Mouse (Mus musculus): Measurements from ENCODE around the gene Cstb. TPM values are rescaled to one million over a fixed set of nuclear protein-coding genes. Genes with fewer than 3 reads are reported as not detected.

Cstb gene
- polyA plus RNA-seq (2015; fragmentation: Nextera tagmentation; extraction: Ambion mirVana), result 85.5 and 95.3 TPM in 2 replicates

DNA sequence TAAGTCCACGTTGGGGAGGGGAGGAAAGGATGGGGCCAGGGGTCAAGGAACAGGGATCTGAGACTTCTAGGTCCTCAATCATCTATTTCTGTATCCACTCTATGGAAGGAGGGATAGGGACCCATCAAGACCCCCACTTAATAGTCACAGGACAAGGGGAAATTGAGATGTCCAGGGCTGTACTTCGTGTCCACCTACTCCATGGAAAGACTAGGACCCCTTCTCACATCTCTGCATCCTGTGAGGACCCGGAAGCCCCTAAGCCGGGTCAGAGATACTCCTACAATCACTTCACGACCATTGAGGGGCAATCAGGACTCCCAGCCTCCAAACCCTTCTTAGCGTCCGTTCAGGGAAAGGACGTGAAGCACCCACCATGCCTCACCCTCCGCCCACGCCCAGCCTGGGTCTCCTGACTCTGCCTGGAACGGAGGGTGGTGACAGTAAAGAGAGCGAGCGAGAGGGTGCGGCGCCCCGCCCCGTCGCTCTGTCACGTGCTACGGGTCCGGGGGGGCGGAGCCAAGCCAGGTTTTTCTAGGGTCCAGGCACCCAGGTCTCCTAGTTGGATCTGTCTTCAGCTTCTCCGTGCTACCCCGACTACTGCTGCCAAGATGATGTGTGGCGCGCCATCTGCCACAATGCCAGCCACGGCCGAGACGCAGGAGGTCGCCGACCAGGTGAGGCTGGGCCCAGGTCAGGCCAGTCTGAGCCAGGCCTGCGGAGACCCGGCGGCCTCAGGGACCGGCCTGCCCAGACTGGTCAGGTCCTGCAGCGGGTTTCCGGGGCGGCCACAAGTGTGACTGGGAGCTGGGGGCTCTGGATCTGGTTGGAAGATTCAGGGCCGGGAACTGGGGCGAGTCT, at the start of gene Cstb:
TSS of gene Cstb (plus strand) at position 489 of the 861 bp plus-strand sequence.
- peak within 1 kb of the TSS; percentile 92 for H3K4me2 ChIP-seq
- H3K27ac ChIP-seq (replicated peaks), result peak within 1 kb of the TSS; percentile 77
- H3K4me3 ChIP-seq (replicated peaks), result peak within 1 kb of the TSS; percentile 73
- no peaks in the 10 kb centered on the region for H3K27me3 ChIP-seq
- ATAC-seq (ENCODE audit: insufficient read depth), result peak; percentile 82
- no peaks in the 10 kb centered on the region for H3K9me3 ChIP-seq (replicated peaks)
- WGBS (ENCODE audit: insufficient replicate concordance), result 2% methylated on average over 40 of the region's 40 CpGs
- H3K4me1 ChIP-seq (replicated peaks), result peaks cover 29% of the 10 kb centered on the region
- H3K9ac ChIP-seq, result peak within 1 kb of the TSS; percentile 74
- 0 out of 2 replicates have a peak, but pooled peaks cover 7% of the 10 kb centered on the region for H3K36me3 ChIP-seq (replicated peaks)

- no peak for ATAC-seq (ENCODE audit: insufficient read depth)
- H3K4me1 ChIP-seq (replicated peaks), result peaks cover 1% of the 10 kb centered on the region; the same call in 1 of the 2 replicates
- H3K27ac ChIP-seq (replicated peaks), result no peak overlapping the region
- no peak overlapping the region for H3K4me3 ChIP-seq (replicated peaks)
- no peak overlapping the region for H3K9ac ChIP-seq
- WGBS (ENCODE audit: insufficient replicate concordance), result 82% methylated on average over 7 of the region's 7 CpGs
- no peak overlapping the region for H3K4me2 ChIP-seq
- H3K9me3 ChIP-seq (replicated peaks), result no peaks in the 10 kb centered on the region
- H3K36me3 ChIP-seq (replicated peaks), result no peaks in the 10 kb centered on the region
- H3K27me3 ChIP-seq, result peaks cover 11% of the 10 kb centered on the region; the same call in 1 of the 2 replicates
These were observed 47.0 kb upstream of the Cstb start for GRCm38 (mm10) chr10:78378516-78378915.

GRCm38 (mm10) chr10:78383567-78383966, 41.9 kb upstream of the Cstb start:
- Histone ChIP-seq H3K9ac (no peak overlapping the region), H3K4me1 (replicated peaks) (no peaks in the 10 kb centered on the region), H3K9me3 (replicated peaks) (no peaks in the 10 kb centered on the region), H3K4me2 (no peak overlapping the region), H3K27me3 (peaks cover 19% of the 10 kb centered on the region), H3K36me3 (replicated peaks) (no peaks in the 10 kb centered on the region), H3K27ac (replicated peaks) (no peak overlapping the region), H3K4me3 (replicated peaks) (no peak overlapping the region)
- no peak for ATAC-seq (ENCODE audit: insufficient read depth)
- WGBS (ENCODE audit: insufficient replicate concordance), result 51% methylated on average over 3 of the region's 3 CpGs

DNA sequence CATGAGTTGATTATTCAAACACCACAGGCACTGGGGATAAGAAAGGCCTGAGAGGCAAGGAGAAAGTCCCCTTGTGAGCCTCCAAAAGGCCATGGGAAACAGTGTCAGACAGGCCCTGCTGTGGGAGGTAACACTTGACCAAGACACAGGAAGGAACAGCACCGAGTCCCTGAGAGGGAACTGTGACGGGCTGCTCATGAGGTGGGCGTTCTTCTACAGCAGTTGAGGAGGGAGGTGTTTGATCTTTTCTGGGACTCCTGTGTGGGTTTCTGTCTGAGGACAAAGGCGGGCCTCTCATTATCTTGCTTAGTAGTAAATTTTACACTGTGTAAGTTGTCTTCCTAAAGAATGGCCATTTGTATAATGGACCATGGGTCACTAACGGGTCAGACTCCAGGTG, 39.9 kb upstream of the Cstb start:
- 58% methylated on average over 5 of the region's 5 CpGs for WGBS (ENCODE audit: insufficient replicate concordance)
- no peak overlapping the region for H3K9ac ChIP-seq
- no peaks in the 10 kb centered on the region for H3K4me1 ChIP-seq (replicated peaks)
- H3K27ac ChIP-seq (replicated peaks), result no peak overlapping the region
- no peak for ATAC-seq (ENCODE audit: insufficient read depth)
- no peak overlapping the region for H3K4me3 ChIP-seq (replicated peaks)
- no peaks in the 10 kb centered on the region for H3K36me3 ChIP-seq (replicated peaks)
- H3K27me3 ChIP-seq, result peaks cover 39% of the 10 kb centered on the region
- no peak overlapping the region for H3K4me2 ChIP-seq
- H3K9me3 ChIP-seq (replicated peaks), result no peaks in the 10 kb centered on the region

- no peaks in the 10 kb centered on the region for H3K9me3 ChIP-seq (replicated peaks)
- peaks cover 51% of the 10 kb centered on the region for H3K27me3 ChIP-seq
- no peak overlapping the region for H3K4me3 ChIP-seq (replicated peaks)
These were observed 37.1 kb upstream of the Cstb start for GRCm38 (mm10) chr10:78388216-78388980.

DNA sequence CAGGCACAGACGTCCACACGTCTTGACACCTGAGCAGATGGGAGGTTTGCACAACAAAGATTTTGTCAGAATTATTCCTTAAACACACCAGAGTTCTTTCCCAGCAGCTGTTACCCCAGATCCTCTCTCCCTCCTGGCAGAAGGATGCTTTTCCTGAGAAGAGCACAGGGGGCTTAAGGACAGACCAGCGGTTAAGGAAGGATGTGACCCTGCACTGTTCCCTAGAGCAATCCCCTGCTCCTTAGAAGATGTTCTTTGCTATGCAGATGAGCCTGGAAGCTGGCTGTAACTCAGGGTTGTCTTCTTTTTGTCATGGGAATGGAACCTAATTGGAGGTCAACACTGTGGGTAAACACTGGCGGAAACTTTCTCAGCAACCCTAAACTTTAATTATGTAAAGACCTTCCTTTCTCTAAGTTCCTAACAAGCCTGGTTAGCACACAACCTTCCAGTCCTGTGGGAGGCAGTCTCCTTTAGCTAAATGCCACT, 34.4 kb upstream of the Cstb start:
- WGBS (ENCODE audit: insufficient replicate concordance), result 27% methylated on average over 4 of the region's 4 CpGs

More at GRCm38 (mm10) chr10:78388216-78388980, 37.1 kb upstream of the Cstb start:
- H3K27ac ChIP-seq (replicated peaks), result no peak overlapping the region
- no peak overlapping the region for H3K9ac ChIP-seq
- WGBS (ENCODE audit: insufficient replicate concordance), result 60% methylated on average over 20 of the region's 20 CpGs
- H3K36me3 ChIP-seq (replicated peaks), result no peaks in the 10 kb centered on the region
- no peak for ATAC-seq (ENCODE audit: insufficient read depth)
- H3K4me2 ChIP-seq, result no peak overlapping the region
- peaks cover 7% of the 10 kb centered on the region; the same call in 1 of the 2 replicates for H3K4me1 ChIP-seq (replicated peaks)

GRCm38 (mm10) chr10:78392072-78392471, 33.4 kb upstream of the Cstb start:
- H3K9ac ChIP-seq, result no peak overlapping the region
- no peaks in the 10 kb centered on the region for H3K36me3 ChIP-seq (replicated peaks)
- H3K27me3 ChIP-seq, result peaks cover 55% of the 10 kb centered on the region
- H3K9me3 ChIP-seq (replicated peaks), result no peaks in the 10 kb centered on the region
- 2% methylated on average over 18 of the region's 18 CpGs for WGBS (ENCODE audit: insufficient replicate concordance)
- H3K27ac ChIP-seq (replicated peaks), result no peak overlapping the region
- peak; percentile 25; the same call in 1 of the 2 replicates for ATAC-seq (ENCODE audit: insufficient read depth)
- H3K4me2 ChIP-seq, result peak overlapping the region; percentile 25; the same call in 1 of the 2 replicates
- peaks cover 7% of the 10 kb centered on the region; the same call in 1 of the 2 replicates for H3K4me1 ChIP-seq (replicated peaks)
- H3K4me3 ChIP-seq (replicated peaks), result no peak overlapping the region

More for the DNA sequence above, 34.4 kb upstream of the Cstb start:
- peaks cover 7% of the 10 kb centered on the region; the same call in 1 of the 2 replicates for H3K4me1 ChIP-seq (replicated peaks)
- no peak overlapping the region for H3K4me2 ChIP-seq
- ATAC-seq (ENCODE audit: insufficient read depth), result no peak
- no peak overlapping the region for H3K27ac ChIP-seq (replicated peaks)
- no peak overlapping the region for H3K4me3 ChIP-seq (replicated peaks)
- no peak overlapping the region for H3K9ac ChIP-seq
- H3K27me3 ChIP-seq, result peaks cover 50% of the 10 kb centered on the region
- H3K36me3 ChIP-seq (replicated peaks), result no peaks in the 10 kb centered on the region
- no peaks in the 10 kb centered on the region for H3K9me3 ChIP-seq (replicated peaks)

- Histone ChIP-seq H3K4me1 (replicated peaks) (peaks cover 24% of the 10 kb centered on the region), H3K9ac (no peak overlapping the region), H3K4me3 (replicated peaks) (no peak overlapping the region), H3K27ac (replicated peaks) (no peak overlapping the region), H3K4me2 (no peak overlapping the region), H3K27me3 (peaks cover 28% of the 10 kb centered on the region), H3K36me3 (replicated peaks) (peaks cover 10% of the 10 kb centered on the region; the same call in 1 of the 2 replicates), H3K9me3 (replicated peaks) (no peaks in the 10 kb centered on the region)
- 72% methylated on average over 3 of the region's 3 CpGs for WGBS (ENCODE audit: insufficient replicate concordance)
- ATAC-seq (ENCODE audit: insufficient read depth), result no peak
These were observed 30.1 kb upstream of the Cstb start for GRCm38 (mm10) chr10:78395377-78395776.

GRCm38 (mm10) chr10:78395819-78396624, 29.4 kb upstream of the Cstb start:
- H3K36me3 ChIP-seq (replicated peaks), result peaks cover 17% of the 10 kb centered on the region
- H3K9ac ChIP-seq, result no peak overlapping the region
- H3K4me1 ChIP-seq (replicated peaks), result peaks cover 31% of the 10 kb centered on the region
- H3K27ac ChIP-seq (replicated peaks), result no peak overlapping the region
- H3K9me3 ChIP-seq (replicated peaks), result no peaks in the 10 kb centered on the region
- no peak overlapping the region for H3K4me2 ChIP-seq
- peaks cover 22% of the 10 kb centered on the region for H3K27me3 ChIP-seq
- no peak overlapping the region for H3K4me3 ChIP-seq (replicated peaks)
- no peak for ATAC-seq (ENCODE audit: insufficient read depth)
- 13% methylated on average over 17 of the region's 17 CpGs for whole genome bisulfite sequencing (ENCODE audit: insufficient replicate concordance)

DNA sequence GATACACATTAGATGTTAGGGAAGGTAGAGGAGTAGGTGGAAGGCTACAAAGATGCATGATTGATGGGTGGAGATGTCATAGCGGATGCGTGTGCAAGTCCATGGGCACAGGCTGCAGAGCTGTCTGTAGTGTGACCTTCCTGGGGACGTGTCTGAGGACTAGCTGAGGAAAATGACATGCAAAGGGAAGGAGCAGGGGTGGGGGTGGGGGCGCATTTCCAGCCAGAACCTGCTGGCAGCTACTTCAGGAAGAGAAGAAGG, 28.9 kb upstream of the Cstb start:
- no peak overlapping the region for H3K4me3 ChIP-seq (replicated peaks)
- H3K9me3 ChIP-seq (replicated peaks), result no peaks in the 10 kb centered on the region
- peaks cover 16% of the 10 kb centered on the region for H3K27me3 ChIP-seq
- no peak for ATAC-seq (ENCODE audit: insufficient read depth)
- H3K9ac ChIP-seq, result no peak overlapping the region
- H3K36me3 ChIP-seq (replicated peaks), result peaks cover 22% of the 10 kb centered on the region
- no peak overlapping the region for H3K27ac ChIP-seq (replicated peaks)
- H3K4me2 ChIP-seq, result no peak overlapping the region
- H3K4me1 ChIP-seq (replicated peaks), result peaks cover 36% of the 10 kb centered on the region
- WGBS (ENCODE audit: insufficient replicate concordance), result 56% methylated on average over 4 of the region's 4 CpGs
